Mouse (Mus musculus) forebrain, embryonic 10.5 days (tissue): ENCODE data around the gene Padi1. TPM values are rescaled to one million over a fixed set of nuclear protein-coding genes. Genes with fewer than 3 reads are reported as not detected.
A peak's percentile ranks its signal among the peaks of the same experiment; 100 is the strongest.

Source experiments
- DNase-seq: peaks from one replicate; pipeline ENCODE4 v3.0.0-alpha.2; 2017; ENCODE audit warnings: low spot score; ENCODE audit errors: extremely low spot score
- H3K27ac ChIP-seq: fragments of 300-500 bp; sonication (generic); 2 replicates; pipeline ENCODE4 v1.5.1; 2016; ENCODE audit warnings: mild to moderate bottlenecking
- H3K27me3 ChIP-seq: fragments of 300-500 bp; sonication (generic); 2 replicates; pipeline ENCODE4 v1.6.1; 2016; ENCODE audit warnings: mild to moderate bottlenecking; ENCODE audit not compliant: poor library complexity, severe bottlenecking
- H3K36me3 ChIP-seq: fragments of 300-500 bp; sonication (generic); replicated peaks from 2 replicates; pipeline ENCODE4 v1.6.1; 2016; ENCODE audit warnings: mild to moderate bottlenecking, moderate library complexity
- H3K4me1 ChIP-seq: fragments of 300-500 bp; sonication (generic); 2 replicates; pipeline ENCODE4 v1.6.1; 2016
- H3K4me3 ChIP-seq: fragments of 300-500 bp; sonication (generic); 2 replicates; pipeline ENCODE4 v1.5.1; 2016; ENCODE audit warnings: mild to moderate bottlenecking, moderate library complexity
- H3K9me3 ChIP-seq: fragments of 300-500 bp; sonication (generic); 2 replicates; pipeline ENCODE4 v1.6.1; 2016; ENCODE audit warnings: mild to moderate bottlenecking, moderate library complexity
- WGBS: fragments of 180-500 bp; shearing (Covaris S2); methylation state at CpG from one replicate; pipeline ENCODE4 v1.1.7; 2016; 5-methylcytosine and 5-hydroxymethylcytosine counted together
- polyA plus RNA-seq: library from polyadenylated mRNA; unstranded; fragments of >200 nt; fragmentation: Nextera tagmentation; extraction: Ambion mirVana; gene quantifications from 2 replicates; pipeline ENCODE4 v1.2.1, GENCODE M21; 2016

Gene Padi1
- polyA plus RNA-seq, 1 experiment from 2014 or later: 0.06 TPM

- WGBS: 68% methylated on average over 6 of the region's 6 CpGs
- H3K27ac ChIP-seq: no peak overlapping the region
These were observed 11.1 kb downstream of the Padi1 start for GRCm38 (mm10) chr4:140834327-140834934.

GRCm38 (mm10) chr4:140832821-140833220 is 12.8 kb downstream of the Padi1 start:
- Histone ChIP-seq H3K36me3 (no peaks in the 10 kb centered on the region), H3K4me1 (peaks cover 42% of the 10 kb centered on the region), H3K27me3 (peaks cover 49% of the 10 kb centered on the region), H3K4me3 (no peak overlapping the region), H3K27ac (no peak overlapping the region), H3K9me3 (no peaks in the 10 kb centered on the region)
- 57% methylated on average over 8 of the region's 8 CpGs for WGBS
- no peak for DNase-seq

More at GRCm38 (mm10) chr4:140834327-140834934, 11.1 kb downstream of the Padi1 start:
- Histone ChIP-seq H3K4me3 (no peak overlapping the region), H3K4me1 (peaks cover 47% of the 10 kb centered on the region), H3K27me3 (peaks cover 61% of the 10 kb centered on the region), H3K36me3 (no peaks in the 10 kb centered on the region), H3K9me3 (no peaks in the 10 kb centered on the region)
- DNase-seq: no peak

- H3K27me3 ChIP-seq: peaks cover 45% of the 10 kb centered on the region
- H3K4me1 ChIP-seq: peaks cover 39% of the 10 kb centered on the region
- H3K27ac ChIP-seq: no peak overlapping the region
- no peak for DNase-seq
- no peaks in the 10 kb centered on the region for H3K36me3 ChIP-seq
- H3K4me3 ChIP-seq: no peak overlapping the region
- 95% methylated on average over 4 of the region's 4 CpGs for WGBS
- no peaks in the 10 kb centered on the region for H3K9me3 ChIP-seq
These were observed 13.8 kb downstream of the Padi1 start for GRCm38 (mm10) chr4:140831808-140832207.

GRCm38 (mm10) chr4:140827237-140827636 is 18.3 kb downstream of the Padi1 start:
- 60% methylated on average over 3 of the region's 3 CpGs for WGBS
- Histone ChIP-seq H3K4me1 (0 out of 2 replicates have a peak, but pooled peaks cover 4% of the 10 kb centered on the region), H3K27me3 (0 out of 2 replicates have a peak, but pooled peaks cover 12% of the 10 kb centered on the region), H3K36me3 (no peaks in the 10 kb centered on the region), H3K9me3 (peaks cover 11% of the 10 kb centered on the region; the same call in 1 of the 2 replicates), H3K4me3 (no peak overlapping the region), H3K27ac (no peak overlapping the region)
- DNase-seq: no peak

GRCm38 (mm10) chr4:140825942-140826341 is 19.6 kb downstream of the Padi1 start:
- no peak overlapping the region for H3K27ac ChIP-seq
- no peak for DNase-seq
- 63% methylated on average over 11 of the region's 11 CpGs for WGBS
- no peaks in the 10 kb centered on the region for H3K36me3 ChIP-seq
- peaks cover 11% of the 10 kb centered on the region; the same call in 1 of the 2 replicates for H3K9me3 ChIP-seq
- H3K27me3 ChIP-seq: 0 out of 2 replicates have a peak, but pooled peaks cover 11% of the 10 kb centered on the region
- H3K4me1 ChIP-seq: 0 out of 2 replicates have a peak, but pooled peaks cover 4% of the 10 kb centered on the region
- no peak overlapping the region for H3K4me3 ChIP-seq

- 65% methylated on average over 5 of the region's 5 CpGs for WGBS
These were observed 23.6 kb downstream of the Padi1 start for GRCm38 (mm10) chr4:140821988-140822387.

GRCm38 (mm10) chr4:140817413-140817812 is 28.2 kb downstream of the Padi1 start:
- H3K9me3 ChIP-seq: no peaks in the 10 kb centered on the region; the same call in 1 of the 2 replicates
- DNase-seq: no peak
- H3K4me1 ChIP-seq: peaks cover 34% of the 10 kb centered on the region
- H3K36me3 ChIP-seq: no peaks in the 10 kb centered on the region
- H3K27ac ChIP-seq: no peak overlapping the region
- H3K27me3 ChIP-seq: peaks cover 40% of the 10 kb centered on the region
- H3K4me3 ChIP-seq: no peak overlapping the region
- 90% methylated on average over 8 of the region's 8 CpGs for WGBS

More at GRCm38 (mm10) chr4:140821988-140822387, 23.6 kb downstream of the Padi1 start:
- H3K4me3 ChIP-seq: no peak overlapping the region
- 0 out of 2 replicates have a peak, but pooled peaks cover 11% of the 10 kb centered on the region for H3K27me3 ChIP-seq
- H3K9me3 ChIP-seq: peaks cover 11% of the 10 kb centered on the region; the same call in 1 of the 2 replicates
- H3K4me1 ChIP-seq: peaks cover 4% of the 10 kb centered on the region; the same call in 1 of the 2 replicates
- no peaks in the 10 kb centered on the region for H3K36me3 ChIP-seq
- peak; percentile 39 for DNase-seq
- no peak overlapping the region for H3K27ac ChIP-seq

- H3K36me3 ChIP-seq: no peaks in the 10 kb centered on the region
- peaks cover 41% of the 10 kb centered on the region for H3K4me1 ChIP-seq
- H3K27me3 ChIP-seq: peaks cover 48% of the 10 kb centered on the region
- H3K9me3 ChIP-seq: no peaks in the 10 kb centered on the region; the same call in 1 of the 2 replicates
- DNase-seq: no peak
- WGBS: 82% methylated on average over 10 of the region's 10 CpGs
- H3K4me3 ChIP-seq: no peak overlapping the region
- H3K27ac ChIP-seq: no peak overlapping the region
These were observed 29.3 kb downstream of the Padi1 start for GRCm38 (mm10) chr4:140815996-140816917.

GRCm38 (mm10) chr4:140815496-140815895 is 30.1 kb downstream of the Padi1 start:
- Histone ChIP-seq H3K36me3 (no peaks in the 10 kb centered on the region), H3K9me3 (no peaks in the 10 kb centered on the region; the same call in 1 of the 2 replicates), H3K4me1 (peaks cover 47% of the 10 kb centered on the region), H3K27ac (no peak overlapping the region), H3K27me3 (peaks cover 48% of the 10 kb centered on the region), H3K4me3 (no peak overlapping the region)
- DNase-seq: no peak
- WGBS: 79% methylated on average over 5 of the region's 5 CpGs

- peak overlapping the region; percentile 57 for H3K4me3 ChIP-seq
- WGBS: 21% methylated on average over 36 of the region's 36 CpGs
- peak; percentile 41 for DNase-seq
- peak overlapping the region; percentile 77 for H3K27ac ChIP-seq
- peaks cover 50% of the 10 kb centered on the region for H3K4me1 ChIP-seq
- no peaks in the 10 kb centered on the region; the same call in 1 of the 2 replicates for H3K9me3 ChIP-seq
- no peaks in the 10 kb centered on the region for H3K36me3 ChIP-seq
- H3K27me3 ChIP-seq: peaks cover 48% of the 10 kb centered on the region
These were observed 31.0 kb downstream of the Padi1 start for GRCm38 (mm10) chr4:140814241-140815225.

- H3K4me3 ChIP-seq: peak overlapping the region; percentile 57
- peaks cover 48% of the 10 kb centered on the region for H3K27me3 ChIP-seq
- WGBS: 17% methylated on average over 13 of the region's 13 CpGs
- DNase-seq: no peak
- no peaks in the 10 kb centered on the region; the same call in 1 of the 2 replicates for H3K9me3 ChIP-seq
- H3K27ac ChIP-seq: peak overlapping the region; percentile 77; the same call in 1 of the 2 replicates
- H3K4me1 ChIP-seq: peaks cover 50% of the 10 kb centered on the region
- no peaks in the 10 kb centered on the region for H3K36me3 ChIP-seq
These were observed 32.0 kb downstream of the Padi1 start for GRCm38 (mm10) chr4:140813358-140814185.
